Mouse (Mus musculus): ENCODE data around the gene Tmcc2. TPM values are rescaled to one million over a fixed set of nuclear protein-coding genes. Genes with fewer than 3 reads are reported as not detected.

The Tmcc2 gene
- polyA plus RNA-seq, 1 experiment from 2014 or later = 18.2 TPM

- ATAC-seq (no peak), DNase-seq (ENCODE audit: low spot score) (no peak)
- peaks cover 19% of the 10 kb centered on the region for H3K4me1 ChIP-seq (ENCODE audit: control insufficient read depth, insufficient read depth, low read length)
- no peak overlapping the region for H3K4me2 ChIP-seq (ENCODE audit: low read length)
- H3K27ac ChIP-seq (ENCODE audit: low read depth, low read length) = no peak overlapping the region
- no peaks in the 10 kb centered on the region for H3K36me3 ChIP-seq (ENCODE audit: control insufficient read depth, insufficient read depth, low read length)
- no peak overlapping the region for H3K9ac ChIP-seq (ENCODE audit: low read length)
- WGBS = 95% methylated on average over 5 of the region's 5 CpGs
- no peak overlapping the region for H3K4me3 ChIP-seq (ENCODE audit: low read depth, low read length)
- H3K9me3 ChIP-seq (replicated peaks; ENCODE audit: control insufficient read depth, low read length) = no peaks in the 10 kb centered on the region
- H3K27me3 ChIP-seq (replicated peaks; ENCODE audit: control insufficient read depth, insufficient read depth, low read length) = no peaks in the 10 kb centered on the region
Measured at GRCm38 (mm10) chr1:132422912-132423696, 32.0 kb upstream of the Tmcc2 start.

- no peaks in the 10 kb centered on the region for H3K36me3 ChIP-seq (ENCODE audit: control insufficient read depth, insufficient read depth, low read length)
- peaks cover 21% of the 10 kb centered on the region for H3K4me1 ChIP-seq (ENCODE audit: control insufficient read depth, insufficient read depth, low read length)
- 89% methylated on average over 7 of the region's 7 CpGs for WGBS
- no peak overlapping the region for H3K27ac ChIP-seq (ENCODE audit: low read depth, low read length)
- H3K4me3 ChIP-seq (ENCODE audit: low read depth, low read length) = no peak overlapping the region
- H3K27me3 ChIP-seq (replicated peaks; ENCODE audit: control insufficient read depth, insufficient read depth, low read length) = no peaks in the 10 kb centered on the region
- no peak overlapping the region for H3K9ac ChIP-seq (ENCODE audit: low read length)
- H3K4me2 ChIP-seq (ENCODE audit: low read length) = no peak overlapping the region
- ATAC-seq (no peak), DNase-seq (ENCODE audit: low spot score) (no peak)
- H3K9me3 ChIP-seq (replicated peaks; ENCODE audit: control insufficient read depth, low read length) = no peaks in the 10 kb centered on the region
Measured at GRCm38 (mm10) chr1:132420662-132421061, 29.6 kb upstream of the Tmcc2 start.

- Histone ChIP-seq H3K27me3 (replicated peaks; ENCODE audit: control insufficient read depth, insufficient read depth, low read length) (no peaks in the 10 kb centered on the region), H3K4me2 (ENCODE audit: low read length) (no peak overlapping the region), H3K36me3 (ENCODE audit: control insufficient read depth, insufficient read depth, low read length) (no peaks in the 10 kb centered on the region), H3K4me1 (ENCODE audit: control insufficient read depth, insufficient read depth, low read length) (peaks cover 19% of the 10 kb centered on the region), H3K9me3 (replicated peaks; ENCODE audit: control insufficient read depth, low read length) (no peaks in the 10 kb centered on the region), H3K9ac (ENCODE audit: low read length) (no peak overlapping the region), H3K27ac (ENCODE audit: low read depth, low read length) (no peak overlapping the region), H3K4me3 (ENCODE audit: low read depth, low read length) (no peak overlapping the region)
- ATAC-seq (no peak), DNase-seq (ENCODE audit: low spot score) (no peak)
- 77% methylated on average over 2 of the region's 2 CpGs for WGBS
Measured at GRCm38 (mm10) chr1:132420206-132420605, 29.1 kb upstream of the Tmcc2 start.

GRCm38 (mm10) chr1:132417319-132418251, 26.5 kb upstream of the Tmcc2 start, which contains the start of gene Dstyk:
Dstyk (plus strand) TSS chr1:132417555.
- Histone ChIP-seq H3K27ac (ENCODE audit: low read depth, low read length) (peak within 1 kb of the TSS; percentile 91), H3K9me3 (replicated peaks; ENCODE audit: control insufficient read depth, low read length) (no peaks in the 10 kb centered on the region), H3K4me2 (ENCODE audit: low read length) (peak within 1 kb of the TSS; percentile 77), H3K27me3 (replicated peaks; ENCODE audit: control insufficient read depth, insufficient read depth, low read length) (no peaks in the 10 kb centered on the region), H3K36me3 (ENCODE audit: control insufficient read depth, insufficient read depth, low read length) (no peaks in the 10 kb centered on the region), H3K4me3 (ENCODE audit: low read depth, low read length) (peak within 1 kb of the TSS; percentile 63), H3K4me1 (ENCODE audit: control insufficient read depth, insufficient read depth, low read length) (peaks cover 19% of the 10 kb centered on the region), H3K9ac (ENCODE audit: low read length) (peak within 1 kb of the TSS; percentile 84)
- peak; percentile 96 for DNase-seq (ENCODE audit: low spot score)
- under 1% methylated on average over 85 of the region's 85 CpGs for WGBS
- ATAC-seq = peak; percentile 99

GRCm38 (mm10) chr1:132416943-132417290, 25.8 kb upstream of the Tmcc2 start:
- Histone ChIP-seq H3K36me3 (ENCODE audit: control insufficient read depth, insufficient read depth, low read length) (no peaks in the 10 kb centered on the region), H3K9me3 (replicated peaks; ENCODE audit: control insufficient read depth, low read length) (no peaks in the 10 kb centered on the region), H3K4me1 (ENCODE audit: control insufficient read depth, insufficient read depth, low read length) (peaks cover 19% of the 10 kb centered on the region), H3K9ac (ENCODE audit: low read length) (peak overlapping the region; percentile 84), H3K4me2 (ENCODE audit: low read length) (peak overlapping the region; percentile 77), H3K27ac (ENCODE audit: low read depth, low read length) (peak overlapping the region; percentile 91), H3K27me3 (replicated peaks; ENCODE audit: control insufficient read depth, insufficient read depth, low read length) (no peaks in the 10 kb centered on the region), H3K4me3 (ENCODE audit: low read depth, low read length) (peak overlapping the region; percentile 63)
- DNase-seq (ENCODE audit: low spot score) (no peak), ATAC-seq (no peak)
- 19% methylated on average over 6 of the region's 6 CpGs for WGBS

GRCm38 (mm10) chr1:132416244-132416942, 25.3 kb upstream of the Tmcc2 start:
- Histone ChIP-seq H3K4me1 (ENCODE audit: control insufficient read depth, insufficient read depth, low read length) (peaks cover 19% of the 10 kb centered on the region), H3K27me3 (replicated peaks; ENCODE audit: control insufficient read depth, insufficient read depth, low read length) (no peaks in the 10 kb centered on the region), H3K36me3 (ENCODE audit: control insufficient read depth, insufficient read depth, low read length) (no peaks in the 10 kb centered on the region), H3K9ac (ENCODE audit: low read length) (0 out of 2 replicates have a peak overlapping the region, but pooled peaks have one; percentile 84), H3K4me3 (ENCODE audit: low read depth, low read length) (no peak overlapping the region), H3K9me3 (replicated peaks; ENCODE audit: control insufficient read depth, low read length) (no peaks in the 10 kb centered on the region), H3K4me2 (ENCODE audit: low read length) (peak overlapping the region; percentile 77; the same call in 1 of the 2 replicates), H3K27ac (ENCODE audit: low read depth, low read length) (no peak overlapping the region)
- DNase-seq (ENCODE audit: low spot score) (no peak), ATAC-seq (no peak)
- 81% methylated on average over 8 of the region's 8 CpGs for WGBS

GRCm38 (mm10) chr1:132410657-132411056, 19.6 kb upstream of the Tmcc2 start:
- Histone ChIP-seq H3K4me3 (ENCODE audit: low read depth, low read length) (no peak overlapping the region), H3K9me3 (replicated peaks; ENCODE audit: control insufficient read depth, low read length) (no peaks in the 10 kb centered on the region), H3K27ac (ENCODE audit: low read depth, low read length) (no peak overlapping the region), H3K4me1 (ENCODE audit: control insufficient read depth, insufficient read depth, low read length) (no peaks in the 10 kb centered on the region), H3K36me3 (ENCODE audit: control insufficient read depth, insufficient read depth, low read length) (no peaks in the 10 kb centered on the region), H3K4me2 (ENCODE audit: low read length) (no peak overlapping the region), H3K27me3 (replicated peaks; ENCODE audit: control insufficient read depth, insufficient read depth, low read length) (no peaks in the 10 kb centered on the region), H3K9ac (ENCODE audit: low read length) (no peak overlapping the region)
- DNase-seq (ENCODE audit: low spot score) = no peak
- 94% methylated on average over 3 of the region's 3 CpGs for WGBS
- no peak for ATAC-seq

GRCm38 (mm10) chr1:132401843-132402242, 10.8 kb upstream of the Tmcc2 start:
- Histone ChIP-seq H3K27ac (ENCODE audit: low read depth, low read length) (no peak overlapping the region), H3K27me3 (replicated peaks; ENCODE audit: control insufficient read depth, insufficient read depth, low read length) (no peaks in the 10 kb centered on the region), H3K4me3 (ENCODE audit: low read depth, low read length) (no peak overlapping the region), H3K9me3 (replicated peaks; ENCODE audit: control insufficient read depth, low read length) (peaks cover 4% of the 10 kb centered on the region; the same call in 1 of the 2 replicates), H3K4me2 (ENCODE audit: low read length) (no peak overlapping the region), H3K36me3 (ENCODE audit: control insufficient read depth, insufficient read depth, low read length) (no peaks in the 10 kb centered on the region), H3K4me1 (ENCODE audit: control insufficient read depth, insufficient read depth, low read length) (no peaks in the 10 kb centered on the region), H3K9ac (ENCODE audit: low read length) (no peak overlapping the region)
- ATAC-seq (no peak), DNase-seq (ENCODE audit: low spot score) (no peak)
- WGBS = 89% methylated on average over 1 of the region's 1 CpGs
